Mouse (Mus musculus) c-Kit-positive CD71-negative TER-119-negative erythroid progenitor cells, embryonic 14.5 days (primary cell): ENCODE results near the gene Ptpro.
A peak's percentile ranks its signal among the peaks of the same experiment; 100 is the strongest.

Experiments
- DNase-seq: peaks from one replicate; pipeline ENCODE4 v3.0.0-alpha.2; 2013; ENCODE audit warnings: low read depth

Ptpro gene

GRCm38 (mm10) chr6:137294973-137295820, 43.1 kb downstream of the Ptpro start:
- no peak for DNase-seq

- DNase-seq, result peak; percentile 9
Observed at GRCm38 (mm10) chr6:137302561-137302960, 50.4 kb downstream of the Ptpro start.

- no peak for DNase-seq
Observed at GRCm38 (mm10) chr6:137303824-137304223, 51.7 kb downstream of the Ptpro start.

- no peak for DNase-seq
Observed at GRCm38 (mm10) chr6:137315265-137315664, 63.1 kb downstream of the Ptpro start.

GRCm38 (mm10) chr6:137316358-137316757, 64.2 kb downstream of the Ptpro start:
- peak; percentile 39 for DNase-seq

- DNase-seq, result no peak
Observed at GRCm38 (mm10) chr6:137317509-137317908, 65.4 kb downstream of the Ptpro start.

GRCm38 (mm10) chr6:137318242-137318861, 66.2 kb downstream of the Ptpro start:
- no peak for DNase-seq

GRCm38 (mm10) chr6:137319658-137320057, 67.5 kb downstream of the Ptpro start:
- DNase-seq, result no peak

GRCm38 (mm10) chr6:137327718-137328117, 75.6 kb downstream of the Ptpro start:
- DNase-seq, result no peak

- no peak for DNase-seq
Observed at GRCm38 (mm10) chr6:137328228-137328627, 76.1 kb downstream of the Ptpro start.

GRCm38 (mm10) chr6:137330782-137331181, 78.7 kb downstream of the Ptpro start:
- DNase-seq, result no peak

GRCm38 (mm10) chr6:137331826-137332225, 79.7 kb downstream of the Ptpro start:
- DNase-seq, result no peak

GRCm38 (mm10) chr6:137339071-137339470, 87.0 kb downstream of the Ptpro start:
- no peak for DNase-seq

- DNase-seq, result no peak
Observed at GRCm38 (mm10) chr6:137343688-137344441, 91.7 kb downstream of the Ptpro start.

GRCm38 (mm10) chr6:137360166-137360565, 108.0 kb downstream of the Ptpro start:
- no peak for DNase-seq

GRCm38 (mm10) chr6:137362216-137362615, 110.1 kb downstream of the Ptpro start:
- no peak for DNase-seq

- DNase-seq, result no peak
Observed at GRCm38 (mm10) chr6:137364681-137365080, 112.6 kb downstream of the Ptpro start.

- DNase-seq, result no peak
Observed at GRCm38 (mm10) chr6:137365637-137366036, 113.5 kb downstream of the Ptpro start.

- DNase-seq, result no peak
Observed at GRCm38 (mm10) chr6:137370745-137371144, 118.6 kb downstream of the Ptpro start.

- no peak for DNase-seq
Observed at GRCm38 (mm10) chr6:137371455-137371854, 119.3 kb downstream of the Ptpro start.

GRCm38 (mm10) chr6:137373920-137374319, 121.8 kb downstream of the Ptpro start:
- no peak for DNase-seq

GRCm38 (mm10) chr6:137382546-137382945, 130.4 kb downstream of the Ptpro start:
- no peak for DNase-seq

GRCm38 (mm10) chr6:137386344-137386743, 134.2 kb downstream of the Ptpro start:
- peak; percentile 42 for DNase-seq
